Mouse (Mus musculus) Muller cell, postnatal 12 days (primary cell): Measurements from ENCODE around the gene Fgfr2.
A peak's percentile ranks its signal among the peaks of the same experiment; 100 is the strongest.
"Not testable (repeated sequence)": the region's sequence is repeated elsewhere in the genome, so short reads cannot be mapped to it uniquely, and the experiment has no call there.

Experiments
- DNase-seq: peaks from one replicate; pipeline ENCODE4 v3.0.0-alpha.2; 2015; ENCODE audit errors: inconsistent ontology term

Gene Fgfr2

GRCm38 (mm10) chr7:133120221-133120751, 2.9 kb downstream of the Fgfr2 start:
- DNase-seq: peak; percentile 67

GRCm38 (mm10) chr7:133117815-133118214, 5.3 kb downstream of the Fgfr2 start:
- DNase-seq: peak; percentile 89

GRCm38 (mm10) chr7:133116542-133116941, 6.6 kb downstream of the Fgfr2 start:
- no peak for DNase-seq

GRCm38 (mm10) chr7:133115886-133116285, 7.3 kb downstream of the Fgfr2 start:
- no peak for DNase-seq

- DNase-seq: no peak
These were observed 8.2 kb downstream of the Fgfr2 start for GRCm38 (mm10) chr7:133114847-133115470.

DNA sequence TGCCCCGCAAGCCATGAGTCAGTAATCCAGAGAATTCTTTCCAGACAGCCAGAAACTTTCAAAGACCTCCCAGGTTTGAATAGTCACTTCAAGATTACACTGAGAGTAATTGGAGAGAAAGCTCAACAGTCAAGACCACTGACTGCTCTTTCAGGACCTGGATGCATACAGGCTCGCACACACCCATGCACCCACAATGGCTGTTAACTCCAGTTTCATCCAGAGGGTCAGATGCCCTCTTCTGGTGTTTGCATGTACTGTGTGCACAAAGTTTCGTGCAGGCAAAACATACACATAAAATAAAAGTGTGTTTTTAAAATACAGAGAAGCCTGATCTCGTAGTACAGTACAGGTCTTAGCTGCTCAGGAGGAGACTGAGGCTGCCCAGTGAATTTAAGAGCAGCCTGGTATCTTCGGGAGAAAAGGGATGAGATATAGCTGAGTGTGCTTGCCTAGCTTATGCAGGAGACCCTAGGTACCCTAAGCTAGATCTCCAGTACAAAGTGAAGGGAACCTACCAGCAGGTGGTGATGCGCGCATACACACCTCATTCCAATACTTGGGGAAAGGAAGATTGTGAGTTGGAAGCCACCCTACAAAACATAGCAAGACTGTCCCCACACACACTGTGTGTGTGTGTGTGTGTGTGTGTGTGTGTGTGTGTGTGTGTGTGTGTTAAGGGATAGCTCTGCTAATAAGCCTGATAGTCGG, 9.8 kb downstream of the Fgfr2 start:
- DNase-seq: no peak

GRCm38 (mm10) chr7:133112351-133112831, 10.8 kb downstream of the Fgfr2 start:
- DNase-seq: peak; percentile 92

- no peak for DNase-seq
These were observed 13.7 kb downstream of the Fgfr2 start for GRCm38 (mm10) chr7:133109442-133109841.

DNA sequence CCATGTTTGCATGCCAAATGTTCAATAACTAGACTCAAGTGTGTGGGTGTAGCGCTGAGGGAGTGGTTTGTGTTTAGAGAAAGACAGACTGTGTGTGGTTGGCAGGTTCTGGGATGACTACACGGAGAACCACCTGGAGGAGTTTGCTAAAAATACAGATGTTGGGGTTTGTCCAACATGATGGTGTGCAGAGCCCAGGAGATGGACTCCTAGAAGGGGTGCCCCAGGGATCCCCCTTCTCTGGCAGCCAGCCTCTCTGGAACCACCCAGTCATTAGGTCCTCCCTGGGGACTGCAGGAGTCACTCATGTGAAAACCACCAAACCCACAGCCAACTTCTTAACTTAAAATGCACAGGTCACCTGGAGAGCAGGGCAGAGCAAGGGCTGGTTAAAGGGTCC, 14.5 kb downstream of the Fgfr2 start:
- DNase-seq: no peak

DNA sequence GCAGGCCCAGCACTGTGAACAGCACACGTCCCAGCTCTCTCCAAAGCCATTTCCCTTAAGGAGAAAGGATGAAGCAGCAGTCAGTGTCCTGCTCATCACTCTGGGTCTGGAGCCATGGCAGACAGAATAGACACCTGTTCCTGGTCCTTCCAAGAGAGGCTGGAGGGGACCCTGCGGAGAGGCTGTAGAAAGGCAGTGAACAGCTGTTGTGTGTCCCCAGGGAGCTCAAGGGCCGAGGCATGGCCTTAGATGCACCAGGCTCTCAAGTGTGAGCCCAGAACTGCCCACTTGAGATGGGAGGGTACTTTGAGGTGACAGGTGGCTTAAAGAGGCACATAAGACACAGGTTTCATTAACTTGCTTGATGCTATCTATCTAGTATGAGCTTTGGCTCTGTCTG, 20.6 kb downstream of the Fgfr2 start:
- DNase-seq: no peak

DNA sequence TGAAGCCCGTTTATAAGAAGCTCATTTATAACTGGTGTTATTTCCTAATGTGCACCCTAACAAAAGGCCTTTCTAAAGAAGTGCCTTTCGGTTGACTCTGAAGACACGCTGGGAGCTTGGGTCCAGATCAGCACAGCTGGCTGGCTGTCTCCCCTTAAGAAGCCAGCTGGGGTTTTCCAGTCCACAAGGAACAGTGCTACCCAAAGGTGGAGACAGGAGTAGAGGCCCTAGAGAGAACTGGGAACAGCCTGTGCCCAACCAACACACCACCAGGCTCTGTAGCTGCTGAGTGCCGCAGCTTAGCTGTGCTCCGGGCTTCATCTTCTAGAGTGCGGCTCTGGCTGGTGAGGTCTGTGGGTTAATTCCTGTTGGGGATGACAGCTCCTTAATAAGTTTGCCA, 22.1 kb downstream of the Fgfr2 start:
- DNase-seq: no peak

DNA sequence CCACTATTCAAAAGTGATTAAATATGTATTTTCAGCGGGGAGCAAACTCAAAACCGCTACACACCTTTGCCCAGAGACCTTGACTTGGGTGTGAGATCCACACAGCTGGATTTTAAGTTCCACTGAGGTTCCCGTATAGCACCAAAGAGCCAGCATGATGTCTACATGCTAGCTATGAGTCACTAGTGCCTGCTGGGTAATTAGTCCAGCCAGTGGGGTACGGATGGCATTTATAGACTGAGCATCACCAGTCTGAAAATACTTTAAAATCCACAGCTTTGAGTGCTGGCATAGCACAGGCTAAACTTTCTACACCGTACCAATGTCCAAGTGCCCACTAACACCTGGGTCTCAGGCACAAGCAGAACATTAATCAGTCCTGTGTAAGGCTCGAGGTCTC, 23.0 kb downstream of the Fgfr2 start:
- DNase-seq: peak; percentile 64

DNA sequence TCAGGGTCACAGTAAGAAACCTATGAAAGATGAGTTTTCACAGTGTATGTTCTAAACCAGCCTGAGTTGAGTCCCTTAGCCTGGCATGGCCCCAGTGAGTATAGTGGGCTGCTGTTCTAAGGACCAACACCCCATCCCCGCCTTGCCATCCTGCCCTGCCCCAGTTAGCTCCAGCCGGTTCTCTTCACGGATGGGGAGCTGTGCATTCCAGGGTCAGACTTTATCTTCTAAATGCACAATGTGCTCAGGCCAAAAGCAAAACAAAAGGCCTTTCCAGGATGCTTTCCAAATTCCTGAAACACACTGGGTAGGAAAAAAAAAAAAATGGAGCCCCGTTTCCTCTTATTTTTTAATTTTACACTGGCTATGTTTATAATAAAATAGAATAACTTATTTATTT, 23.9 kb downstream of the Fgfr2 start:
- peak; percentile 87 for DNase-seq

GRCm38 (mm10) chr7:133098118-133098793, 24.9 kb downstream of the Fgfr2 start:
- no peak for DNase-seq

GRCm38 (mm10) chr7:133095610-133096009, 27.5 kb downstream of the Fgfr2 start:
- DNase-seq: not testable (repeated sequence)

- no peak for DNase-seq
These were observed 28.2 kb downstream of the Fgfr2 start for GRCm38 (mm10) chr7:133094711-133095495.

- no peak for DNase-seq
These were observed 29.0 kb downstream of the Fgfr2 start for GRCm38 (mm10) chr7:133094161-133094560.

- no peak for DNase-seq
These were observed 29.4 kb downstream of the Fgfr2 start for GRCm38 (mm10) chr7:133093731-133094130.

DNA sequence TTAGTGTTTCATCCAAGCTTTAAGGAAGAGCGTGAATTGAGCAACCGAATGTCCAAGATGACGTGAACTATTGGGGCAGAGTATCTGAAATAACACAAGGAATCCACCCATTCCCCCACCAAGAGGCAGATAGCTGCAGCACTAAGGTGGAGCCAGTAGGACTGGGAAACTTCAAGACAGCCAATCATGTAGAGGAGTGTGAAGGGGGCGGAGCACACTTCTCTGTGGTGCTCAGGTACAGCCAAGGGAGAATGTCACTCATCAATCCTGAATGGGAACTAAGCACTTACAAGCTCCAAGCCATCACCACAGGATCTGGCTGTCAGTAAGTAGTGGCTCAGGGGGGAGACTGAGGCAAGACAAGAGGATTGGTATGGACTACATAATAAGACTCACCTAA, 32.5 kb downstream of the Fgfr2 start:
- no peak for DNase-seq

DNA sequence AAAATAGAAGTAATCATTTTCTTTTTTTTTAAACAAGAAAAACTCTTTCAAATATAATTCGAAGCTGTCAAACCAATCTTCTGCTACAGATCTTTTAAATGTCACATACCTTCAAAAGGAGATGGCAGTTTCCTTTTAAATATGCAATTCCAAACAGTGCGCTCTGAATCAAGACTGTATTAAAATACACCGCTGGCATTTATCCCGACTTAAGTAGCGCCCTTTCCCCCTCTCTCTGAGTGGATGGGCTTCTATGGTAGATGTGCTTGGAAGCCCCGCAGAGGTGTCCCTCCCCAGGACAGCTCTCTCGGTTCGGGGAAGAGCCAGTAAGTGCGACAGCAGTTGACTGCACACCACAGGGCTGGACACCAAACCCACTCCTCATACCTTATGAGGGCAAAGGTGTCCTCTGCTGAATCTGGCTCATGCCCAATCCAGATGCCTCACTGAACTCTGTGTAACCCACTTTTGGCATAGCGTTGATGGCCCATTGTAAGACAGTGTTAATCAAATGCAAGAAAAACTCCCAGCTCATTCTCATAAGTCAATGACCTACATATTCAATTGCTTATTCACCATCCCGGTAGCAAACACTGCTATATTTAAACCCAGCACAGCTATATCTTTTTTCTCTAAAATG, 33.4 kb downstream of the Fgfr2 start:
- DNase-seq: peak; percentile 81

- DNase-seq: peak; percentile 90
These were observed 34.3 kb downstream of the Fgfr2 start for GRCm38 (mm10) chr7:133088830-133089261.
